Mouse (Mus musculus): ENCODE measurements around the gene Ifna1.

DNA sequence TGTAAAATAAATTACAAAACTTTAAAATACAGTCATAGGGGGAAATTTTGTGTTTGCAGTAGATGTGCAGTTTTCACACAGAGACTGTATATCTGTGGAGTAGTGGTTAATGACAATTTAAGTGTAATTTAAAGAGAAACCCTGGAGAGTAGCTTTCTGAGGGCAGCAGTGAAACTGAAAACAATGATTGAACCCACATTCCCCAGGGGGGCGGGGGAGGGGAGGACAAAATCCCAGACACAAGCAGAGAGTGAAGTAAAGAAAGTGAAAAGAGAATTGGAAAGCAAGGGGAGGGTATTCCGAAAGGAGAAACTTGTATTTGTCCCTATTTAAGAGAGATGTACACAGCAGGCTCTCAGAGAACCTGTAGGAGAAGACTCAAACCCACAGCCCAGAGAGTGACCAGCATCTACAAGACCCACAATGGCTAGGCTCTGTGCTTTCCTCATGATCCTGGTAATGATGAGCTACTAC, 8.4 kb upstream of the Ifna1 start, which contains the start of gene Ifna4:
- TF ChIP-seq CTCF (conservative IDR thresholded peaks at IDR 0.05; ENCODE audit: low read length) (no peak), POU5F1 (IDR thresholded peaks at IDR 0.05; ENCODE audit: borderline replicate concordance, low read length) (no peak), NANOG (IDR thresholded peaks at IDR 0.05; ENCODE audit: borderline replicate concordance, low read length) (no peak)
